Mouse (Mus musculus): ENCODE results near the gene Ms4a1.

DNA sequence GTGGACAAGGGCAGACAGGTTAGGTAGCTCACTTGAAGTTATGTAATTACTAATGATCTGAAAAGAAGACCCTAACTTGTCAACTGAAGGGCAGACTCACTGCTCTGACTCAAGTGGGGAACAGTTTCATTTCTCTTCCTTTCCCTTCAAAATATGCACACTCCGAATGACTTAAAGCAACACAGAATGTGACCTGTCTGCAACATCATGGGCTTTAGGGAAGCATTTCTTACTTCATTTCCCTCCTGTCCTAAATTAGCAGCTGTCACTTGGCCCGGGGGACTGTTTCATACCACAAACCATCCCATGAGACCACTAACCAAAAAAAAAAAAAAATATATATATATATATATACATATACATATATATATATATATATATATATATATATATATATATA, 4.5 kb downstream of the Ms4a1 start:
- TF ChIP-seq CTCF (IDR thresholded peaks at IDR 0.05; ENCODE audit: control insufficient read depth, insufficient read depth, insufficient read length) (no peak), FOSL1 (IDR thresholded peaks at IDR 0.05; ENCODE audit: insufficient read depth, low read length, poor library complexity, severe bottlenecking) (no peak), MYOD1 (IDR thresholded peaks at IDR 0.05; ENCODE audit: control insufficient read depth, insufficient read length, low read depth) (no peak)
